Mouse (Mus musculus) limb, embryonic 15.5 days (tissue): ENCODE measurements around the gene Ugt1a6b. TPM values are rescaled to one million over a fixed set of nuclear protein-coding genes. Genes with fewer than 3 reads are reported as not detected.

Experiments used
- ATAC-seq: fragments of 200-750 bp; cut with Nextera tagmentation; 2 replicates; pipeline ENCODE4 v1.8.0; 2017; ENCODE audit warnings: low read depth, moderate TSS enrichment; ENCODE audit not compliant: insufficient number of reproducible peaks, low FRiP score, low TSS enrichment
- H3K27ac ChIP-seq: fragments of 300-500 bp; sonication (generic); 2 replicates; pipeline ENCODE4 v1.5.1; 2015; ENCODE audit warnings: moderate library complexity, mild to moderate bottlenecking, inconsistent platforms
- H3K27me3 ChIP-seq: fragments of 300-500 bp; sonication (generic); 2 replicates; pipeline ENCODE4 v1.6.1; 2015; ENCODE audit warnings: inconsistent platforms
- H3K36me3 ChIP-seq: fragments of 300-500 bp; sonication (generic); 2 replicates; pipeline ENCODE4 v1.6.1; 2015; ENCODE audit warnings: inconsistent platforms
- H3K4me1 ChIP-seq: fragments of 300-500 bp; sonication (generic); 2 replicates; pipeline ENCODE4 v1.6.1; 2015; ENCODE audit warnings: inconsistent platforms
- H3K4me2 ChIP-seq: fragments of 300-500 bp; sonication (generic); 2 replicates; pipeline ENCODE4 v1.6.1; 2015; ENCODE audit warnings: mild to moderate bottlenecking, inconsistent platforms
- H3K4me3 ChIP-seq: fragments of 300-500 bp; sonication (generic); 2 replicates; pipeline ENCODE4 v1.5.1; 2015; ENCODE audit warnings: mild to moderate bottlenecking, inconsistent platforms
- H3K9ac ChIP-seq: fragments of 300-500 bp; sonication (generic); 2 replicates; pipeline ENCODE4 v1.6.1; 2015; ENCODE audit warnings: inconsistent platforms
- H3K9me3 ChIP-seq: fragments of 300-500 bp; sonication (generic); 2 replicates; pipeline ENCODE4 v1.6.1; 2016; ENCODE audit warnings: inconsistent platforms
- WGBS: fragments of 180-500 bp; shearing (Covaris S2); methylation state at CpG from one replicate; pipeline ENCODE4 v1.1.7; 2015; 5-methylcytosine and 5-hydroxymethylcytosine counted together
- polyA plus RNA-seq: library from polyadenylated mRNA; unstranded; fragments of >200 nt; fragmentation: Nextera tagmentation; extraction: Ambion mirVana; gene quantifications from 2 replicates; pipeline ENCODE4 v1.2.1, GENCODE M21; 2015

Ugt1a6b gene
- polyA plus RNA-seq, 1 experiment from 2014 or later: 1.00 TPM

DNA sequence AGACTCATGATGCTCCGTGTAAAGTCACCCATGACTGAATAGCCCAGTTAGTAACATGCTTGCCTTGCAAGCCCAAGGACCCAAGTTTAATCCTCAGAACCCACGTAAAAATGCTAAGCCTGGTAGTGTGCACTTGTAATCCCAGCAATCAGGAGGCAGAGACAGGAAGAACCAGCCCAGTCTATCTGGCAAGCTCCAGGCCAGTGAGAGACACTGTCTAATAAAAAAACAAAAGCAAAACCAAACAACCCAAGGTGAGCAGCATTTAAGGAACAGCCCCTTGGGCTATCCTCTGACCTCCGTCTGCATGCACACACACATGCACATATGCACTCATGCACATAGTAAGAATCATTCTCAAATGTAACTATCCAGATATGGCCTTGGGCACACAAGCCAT lies 126.5 kb downstream of the Ugt1a6b start:
- Histone ChIP-seq H3K9me3 (peaks cover 72% of the 10 kb centered on the region), H3K27ac (no peak overlapping the region), H3K36me3 (no peaks in the 10 kb centered on the region)

DNA sequence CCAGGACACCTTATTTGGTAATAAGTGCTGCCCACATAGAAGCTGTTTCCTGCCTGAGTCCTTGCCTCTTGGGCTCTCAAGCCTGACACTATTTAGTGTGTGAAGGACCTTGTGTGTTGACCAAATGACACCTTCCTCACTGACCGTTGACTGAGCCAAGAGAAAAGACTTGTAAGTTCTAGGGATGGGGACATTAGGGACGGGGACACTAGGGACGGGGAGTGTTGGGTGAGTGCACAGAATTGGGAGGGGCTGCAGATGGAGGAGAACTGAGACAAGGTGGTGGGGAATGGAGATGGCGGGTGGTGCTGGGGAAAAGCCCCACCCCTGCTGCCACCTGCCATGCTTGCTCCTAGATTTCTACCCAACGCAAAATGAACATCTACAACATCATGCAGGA lies 126.9 kb downstream of the Ugt1a6b start:
- 86% methylated on average over 5 of the region's 5 CpGs for WGBS

More for the DNA sequence above, 126.5 kb downstream of the Ugt1a6b start:
- Histone ChIP-seq H3K4me1 (no peaks in the 10 kb centered on the region), H3K4me2 (no peak overlapping the region), H3K4me3 (no peak overlapping the region), H3K27me3 (no peaks in the 10 kb centered on the region), H3K9ac (no peak overlapping the region)
- no peak for ATAC-seq
- 75% methylated on average over 3 of the region's 3 CpGs for WGBS

DNA sequence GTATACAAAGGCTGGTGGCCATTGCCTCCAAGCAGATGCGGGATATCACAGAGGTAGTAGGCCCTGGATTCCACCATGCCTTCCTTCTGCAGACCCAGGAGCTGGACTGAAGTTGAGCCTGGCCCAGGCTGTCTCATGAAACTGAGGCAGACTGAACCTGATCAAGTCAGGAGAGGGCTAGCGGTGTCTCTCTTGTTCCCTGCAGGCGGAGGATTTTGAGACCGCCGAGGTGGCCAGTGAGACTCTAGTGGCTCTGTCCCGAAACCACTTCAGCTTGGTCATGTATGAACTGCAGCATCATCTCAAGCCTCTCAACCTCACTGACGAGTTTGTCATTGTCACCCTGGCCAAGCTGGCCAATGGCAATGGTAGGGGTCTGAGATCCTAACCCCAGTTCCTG lies 127.4 kb downstream of the Ugt1a6b start:
- H3K9me3 ChIP-seq: peaks cover 79% of the 10 kb centered on the region
- H3K27me3 ChIP-seq: no peaks in the 10 kb centered on the region
- no peak for ATAC-seq
- no peaks in the 10 kb centered on the region for H3K4me1 ChIP-seq
- no peaks in the 10 kb centered on the region for H3K36me3 ChIP-seq
- no peak overlapping the region for H3K4me3 ChIP-seq
- no peak overlapping the region for H3K4me2 ChIP-seq
- WGBS: 69% methylated on average over 7 of the region's 7 CpGs
- H3K9ac ChIP-seq: no peak overlapping the region
- H3K27ac ChIP-seq: no peak overlapping the region

More for the DNA sequence above, 126.9 kb downstream of the Ugt1a6b start:
- H3K4me1 ChIP-seq: no peaks in the 10 kb centered on the region
- no peak for ATAC-seq
- no peaks in the 10 kb centered on the region for H3K27me3 ChIP-seq
- H3K4me2 ChIP-seq: no peak overlapping the region
- no peak overlapping the region for H3K4me3 ChIP-seq
- H3K9ac ChIP-seq: no peak overlapping the region
- no peaks in the 10 kb centered on the region for H3K36me3 ChIP-seq
- peaks cover 76% of the 10 kb centered on the region for H3K9me3 ChIP-seq
- H3K27ac ChIP-seq: no peak overlapping the region

DNA sequence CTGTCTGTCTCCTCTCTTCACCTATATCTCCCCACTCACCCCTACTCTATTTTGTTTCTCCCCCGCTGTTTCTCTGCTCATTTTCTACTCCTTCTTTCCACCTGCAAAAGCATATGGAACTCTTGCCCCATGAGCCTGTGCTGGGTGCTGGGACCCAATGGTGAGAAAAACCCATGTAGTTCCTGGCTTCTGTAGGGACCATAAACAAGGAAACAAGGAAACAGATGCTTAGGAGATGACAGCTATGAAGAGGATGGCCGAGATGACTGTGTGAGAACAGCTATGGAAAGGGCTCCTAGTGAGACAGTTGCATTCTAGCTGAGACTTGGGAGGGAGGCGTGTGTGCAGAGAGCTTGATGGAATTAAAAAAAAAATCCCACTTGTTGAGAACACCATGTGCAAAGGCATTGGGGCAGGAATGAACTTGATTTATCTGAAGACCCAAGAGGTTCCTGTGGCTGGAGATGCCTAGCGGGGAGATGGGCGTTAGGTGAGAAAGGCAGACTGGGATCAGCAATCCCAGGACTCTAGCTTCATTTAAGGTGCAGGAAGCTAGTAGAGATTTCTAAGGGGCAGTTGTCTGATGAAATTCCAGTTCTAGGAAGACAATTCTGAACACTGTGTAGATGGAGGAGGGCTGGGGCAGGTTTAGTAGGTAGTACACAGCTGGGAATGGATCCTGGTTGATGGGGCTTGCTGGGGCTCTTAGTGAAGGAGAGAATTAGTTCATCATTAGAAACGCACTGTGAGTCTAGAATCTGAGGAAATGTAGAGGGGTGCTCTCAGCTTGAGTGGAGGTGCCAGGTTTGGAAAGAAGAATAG lies 128.1 kb downstream of the Ugt1a6b start:
- Histone ChIP-seq H3K4me3 (no peak overlapping the region), H3K4me1 (no peaks in the 10 kb centered on the region), H3K27me3 (no peaks in the 10 kb centered on the region), H3K9ac (no peak overlapping the region), H3K36me3 (no peaks in the 10 kb centered on the region), H3K9me3 (peaks cover 79% of the 10 kb centered on the region), H3K27ac (no peak overlapping the region), H3K4me2 (no peak overlapping the region)
- 74% methylated on average over 6 of the region's 6 CpGs for WGBS
- ATAC-seq: no peak

DNA sequence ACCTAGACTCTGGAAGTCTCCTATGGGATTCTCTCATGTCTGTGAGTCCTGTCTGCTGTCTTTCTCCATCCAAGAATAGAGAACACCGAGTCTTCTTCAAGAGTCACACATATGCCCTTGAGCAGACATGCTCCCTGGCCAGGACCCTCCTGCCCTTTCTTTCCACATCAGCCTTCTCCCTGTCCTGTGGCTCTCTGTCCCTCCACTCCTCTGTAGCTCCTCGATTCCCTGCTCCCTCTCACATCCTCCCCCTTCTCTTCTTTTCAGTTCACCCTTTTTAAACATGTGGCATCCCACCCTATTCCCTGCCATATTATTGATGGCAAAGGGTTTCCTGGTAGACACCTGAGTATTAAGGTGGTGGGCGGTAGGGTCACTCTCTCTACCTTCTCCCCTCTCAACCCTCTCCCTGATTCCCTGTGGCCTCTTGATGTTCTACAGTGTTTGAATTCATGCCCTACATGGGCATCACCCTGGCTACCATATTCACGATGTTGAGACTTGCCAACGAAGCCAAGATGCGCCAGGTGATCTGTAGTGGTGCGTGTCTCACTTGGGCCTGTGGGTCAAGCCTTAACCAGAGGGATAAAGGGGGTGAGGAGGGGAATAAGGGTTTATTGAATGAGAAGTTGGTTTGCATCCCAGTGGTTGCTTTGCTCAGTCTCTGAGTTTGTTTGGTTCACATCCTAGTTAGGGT lies 128.9 kb downstream of the Ugt1a6b start:
- H3K9me3 ChIP-seq: peaks cover 72% of the 10 kb centered on the region
- no peak for ATAC-seq
- no peak overlapping the region for H3K4me2 ChIP-seq
- H3K4me1 ChIP-seq: no peaks in the 10 kb centered on the region
- H3K27ac ChIP-seq: no peak overlapping the region
- H3K36me3 ChIP-seq: no peaks in the 10 kb centered on the region
- 68% methylated on average over 7 of the region's 7 CpGs for WGBS
- no peak overlapping the region for H3K4me3 ChIP-seq
- no peaks in the 10 kb centered on the region for H3K27me3 ChIP-seq
- no peak overlapping the region for H3K9ac ChIP-seq

DNA sequence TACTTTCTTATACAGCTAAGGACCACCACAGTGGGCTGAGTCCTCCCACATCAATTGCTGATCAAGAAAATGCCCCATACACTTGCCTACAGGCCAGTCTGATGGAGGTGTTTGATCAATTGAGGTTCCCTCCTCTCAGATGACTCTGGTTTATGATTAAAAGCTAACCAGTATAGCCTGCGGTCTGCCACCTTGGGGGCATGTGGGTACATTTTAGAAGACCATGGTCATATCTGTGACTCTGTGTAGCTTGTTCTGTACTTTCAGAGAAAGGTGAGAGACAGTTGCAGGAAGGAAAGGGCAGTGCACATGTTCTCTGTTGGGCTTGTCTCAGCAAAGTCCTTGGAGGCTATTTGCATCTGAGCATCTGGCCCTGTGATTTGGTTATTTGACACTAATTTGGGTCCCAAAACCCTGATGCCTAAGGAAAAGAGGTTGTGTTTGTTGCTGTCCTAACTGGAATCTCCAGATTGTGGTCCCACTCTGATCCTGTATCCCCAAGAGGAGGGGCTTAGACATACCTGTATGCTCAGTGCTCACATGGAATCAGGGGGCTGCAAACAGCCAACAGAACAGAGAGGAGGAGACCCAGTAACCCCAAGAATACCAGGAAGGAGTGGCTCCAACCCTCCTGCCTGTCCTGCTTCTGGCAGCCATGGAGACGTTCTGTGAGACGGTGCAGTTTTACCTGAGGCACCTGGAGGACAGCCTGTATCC lies 129.8 kb downstream of the Ugt1a6b start:
- Histone ChIP-seq H3K9ac (no peak overlapping the region), H3K27ac (no peak overlapping the region), H3K4me1 (no peaks in the 10 kb centered on the region), H3K4me3 (no peak overlapping the region), H3K27me3 (no peaks in the 10 kb centered on the region), H3K4me2 (no peak overlapping the region), H3K9me3 (peaks cover 64% of the 10 kb centered on the region), H3K36me3 (no peaks in the 10 kb centered on the region)
- 53% methylated on average over 3 of the region's 3 CpGs for WGBS
- no peak for ATAC-seq

DNA sequence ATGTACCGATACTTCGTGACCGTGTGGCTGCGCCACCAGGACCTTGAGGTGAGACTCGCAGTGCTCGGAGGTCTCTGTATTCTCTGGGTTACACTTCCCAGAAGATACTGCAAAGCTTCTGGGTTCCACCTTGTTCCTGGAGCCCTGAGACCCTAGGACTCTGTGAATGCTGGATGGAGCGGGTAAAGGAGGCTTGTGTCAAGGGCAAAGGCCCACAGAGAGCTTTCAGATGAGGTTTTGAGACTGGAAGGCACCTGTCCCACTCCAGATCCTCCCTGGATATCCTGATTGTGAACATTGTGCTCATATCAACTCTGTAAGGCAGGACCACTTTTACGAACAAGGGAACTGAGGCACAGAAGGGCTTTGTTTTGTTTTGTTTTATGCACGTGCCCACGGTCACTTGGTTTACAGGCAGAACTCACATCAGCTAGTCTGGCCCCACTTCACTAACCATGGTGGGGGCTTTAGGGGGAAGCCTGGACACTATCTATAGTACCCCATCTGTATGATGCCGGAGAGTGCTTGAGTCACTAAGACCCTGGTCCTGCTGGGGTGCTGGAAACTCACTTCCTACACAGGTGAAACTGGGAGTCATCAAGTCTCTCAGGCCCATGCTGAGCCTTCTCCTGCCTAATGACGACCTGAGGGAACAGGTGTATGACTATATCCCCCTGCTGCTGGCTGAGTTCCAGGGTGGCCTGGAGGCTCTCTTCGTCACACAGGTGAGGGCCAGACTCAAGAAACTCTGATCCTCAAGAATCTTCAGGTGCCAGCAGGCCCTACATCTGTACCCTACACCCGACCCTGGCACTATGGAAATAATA lies 130.6 kb downstream of the Ugt1a6b start:
- H3K4me2 ChIP-seq: no peak overlapping the region
- no peak overlapping the region for H3K9ac ChIP-seq
- H3K27ac ChIP-seq: no peak overlapping the region
- H3K9me3 ChIP-seq: peaks cover 64% of the 10 kb centered on the region
- H3K4me1 ChIP-seq: no peaks in the 10 kb centered on the region
- ATAC-seq: no peak
- 66% methylated on average over 14 of the region's 14 CpGs for WGBS
- H3K36me3 ChIP-seq: no peaks in the 10 kb centered on the region
- H3K27me3 ChIP-seq: no peaks in the 10 kb centered on the region
- no peak overlapping the region for H3K4me3 ChIP-seq

DNA sequence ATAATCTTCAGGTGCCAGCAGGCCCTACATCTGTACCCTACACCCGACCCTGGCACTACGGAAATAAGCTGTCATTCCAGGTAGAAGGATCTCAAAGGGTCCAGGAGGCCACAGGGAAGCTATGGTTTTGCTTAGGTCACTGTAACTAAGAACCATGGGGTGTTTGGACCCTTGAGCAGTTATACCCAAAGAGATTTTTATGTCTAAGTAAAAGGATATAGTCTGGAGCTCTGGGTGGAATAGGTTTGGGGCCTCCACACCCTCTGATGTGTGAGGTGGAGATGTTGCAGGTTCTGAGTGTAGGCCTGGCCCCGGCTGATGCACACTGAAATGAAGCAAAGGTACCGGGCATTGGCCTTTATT lies 131.2 kb downstream of the Ugt1a6b start:
- Histone ChIP-seq H3K4me2 (no peak overlapping the region), H3K36me3 (no peaks in the 10 kb centered on the region), H3K4me3 (no peak overlapping the region), H3K9me3 (peaks cover 64% of the 10 kb centered on the region), H3K9ac (no peak overlapping the region), H3K27me3 (no peaks in the 10 kb centered on the region), H3K27ac (no peak overlapping the region), H3K4me1 (no peaks in the 10 kb centered on the region)
- no peak for ATAC-seq
- 61% methylated on average over 4 of the region's 4 CpGs for WGBS

DNA sequence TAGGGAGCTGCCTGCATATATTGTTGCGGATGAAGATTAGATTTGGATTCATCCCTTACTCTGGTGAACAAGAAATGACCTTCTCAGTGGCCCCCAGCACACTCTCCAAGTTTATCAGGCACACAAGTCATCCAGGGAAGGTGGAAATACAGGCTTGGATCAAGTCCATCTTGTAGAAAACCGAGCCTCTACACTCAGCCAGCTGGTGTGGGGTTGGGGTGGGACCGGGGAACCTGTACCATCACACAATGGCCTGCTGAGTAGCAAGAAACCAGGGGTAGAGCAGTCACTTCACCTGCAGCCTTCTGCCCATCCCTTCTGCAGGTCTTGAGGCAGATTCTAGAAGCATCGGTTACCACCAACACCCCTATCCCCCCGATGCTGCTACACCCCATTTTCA lies 131.6 kb downstream of the Ugt1a6b start:
- no peaks in the 10 kb centered on the region for H3K36me3 ChIP-seq
- H3K27ac ChIP-seq: no peak overlapping the region
- no peak for ATAC-seq
- H3K4me3 ChIP-seq: no peak overlapping the region
- peaks cover 64% of the 10 kb centered on the region for H3K9me3 ChIP-seq
- H3K9ac ChIP-seq: no peak overlapping the region
- H3K27me3 ChIP-seq: no peaks in the 10 kb centered on the region
- no peaks in the 10 kb centered on the region for H3K4me1 ChIP-seq
- WGBS: 44% methylated on average over 5 of the region's 5 CpGs
- H3K4me2 ChIP-seq: no peak overlapping the region

DNA sequence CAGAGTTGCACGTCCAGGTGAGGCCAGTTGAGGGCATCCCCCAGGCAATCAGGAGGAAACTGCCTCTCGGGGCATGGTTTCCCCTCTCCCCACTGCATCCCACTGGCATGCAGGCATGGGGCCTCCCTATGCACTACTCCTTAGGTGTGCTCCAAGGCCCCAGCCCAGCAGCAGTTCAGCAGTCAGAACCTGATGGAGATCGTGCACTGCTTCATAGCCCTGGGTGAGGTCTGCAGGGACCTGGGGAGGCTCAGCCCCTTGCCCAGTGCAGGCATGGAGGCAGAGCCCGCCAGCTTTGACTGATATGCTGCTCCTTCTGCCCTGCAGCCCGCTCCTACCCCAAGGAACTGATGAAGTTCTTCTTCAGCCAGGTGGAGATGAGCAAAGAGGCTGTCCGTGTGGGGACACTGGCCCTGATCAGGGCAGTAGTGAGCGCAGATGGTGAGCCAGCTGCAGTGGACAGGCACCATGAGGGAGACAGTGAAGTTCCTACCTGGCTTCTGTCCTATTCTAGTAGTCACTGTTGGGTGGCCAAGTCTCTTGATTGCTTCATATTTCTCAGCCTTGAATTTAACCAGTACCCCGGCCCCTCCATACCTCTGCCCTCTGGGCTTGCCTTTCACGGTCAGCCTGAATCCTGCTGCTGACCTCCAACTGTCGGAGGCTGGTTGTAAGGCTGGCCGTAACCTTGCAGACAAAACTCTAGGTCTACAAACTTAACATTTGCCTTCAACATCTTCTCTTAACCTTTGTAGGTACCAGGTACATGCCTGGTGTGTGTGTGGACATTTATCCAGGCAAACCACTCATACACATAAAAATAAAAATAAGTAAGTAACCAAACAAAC lies 132.2 kb downstream of the Ugt1a6b start:
- no peaks in the 10 kb centered on the region for H3K36me3 ChIP-seq
- ATAC-seq: peak; percentile 3; the same call in 1 of the 2 replicates
- no peak overlapping the region for H3K27ac ChIP-seq
- peaks cover 64% of the 10 kb centered on the region for H3K9me3 ChIP-seq
- H3K4me3 ChIP-seq: no peak overlapping the region
- no peaks in the 10 kb centered on the region for H3K4me1 ChIP-seq
- 60% methylated on average over 11 of the region's 11 CpGs for WGBS
- no peaks in the 10 kb centered on the region for H3K27me3 ChIP-seq
- no peak overlapping the region for H3K4me2 ChIP-seq
- H3K9ac ChIP-seq: no peak overlapping the region

DNA sequence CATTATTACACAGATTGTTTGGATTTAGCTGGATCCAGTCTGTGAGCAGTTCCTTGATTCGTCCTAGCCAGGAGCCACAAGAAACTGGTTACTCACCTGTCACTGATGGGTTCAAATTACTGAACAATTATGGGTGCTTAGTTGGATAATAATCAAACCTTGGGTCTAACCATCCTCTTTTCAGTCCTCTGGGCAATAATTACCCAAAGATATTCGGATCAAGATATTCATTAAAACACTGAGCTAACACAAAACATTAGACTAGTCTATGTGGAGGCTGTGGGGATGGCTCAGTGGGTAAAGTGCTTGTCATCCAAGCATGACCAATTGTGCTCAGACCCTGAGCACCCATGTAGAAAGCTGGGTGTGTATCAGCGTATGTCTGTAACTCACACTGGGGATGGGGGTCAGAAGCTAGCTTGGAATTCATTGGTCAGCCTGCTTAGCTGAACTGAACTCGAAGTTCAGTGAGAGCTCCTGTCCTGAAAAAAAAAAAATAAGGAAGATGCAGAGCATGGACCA lies 132.9 kb downstream of the Ugt1a6b start:
- Histone ChIP-seq H3K36me3 (no peaks in the 10 kb centered on the region), H3K4me3 (no peak overlapping the region), H3K4me2 (no peak overlapping the region), H3K9me3 (peaks cover 70% of the 10 kb centered on the region), H3K4me1 (no peaks in the 10 kb centered on the region), H3K9ac (no peak overlapping the region), H3K27ac (no peak overlapping the region), H3K27me3 (no peaks in the 10 kb centered on the region)
- ATAC-seq: no peak
- 61% methylated on average over 4 of the region's 4 CpGs for WGBS
